Mouse (Mus musculus) embryonic facial prominence, embryonic 12.5 days (tissue): ENCODE measurements around the gene Pbrm1. TPM values are rescaled to one million over a fixed set of nuclear protein-coding genes. Genes with fewer than 3 reads are reported as not detected.
A peak's percentile ranks its signal among the peaks of the same experiment; 100 is the strongest.

Experiments
- ATAC-seq: fragments of 200-750 bp; cut with Nextera tagmentation; 2 replicates; pipeline ENCODE4 v1.8.0; 2017; ENCODE audit not compliant: insufficient number of reproducible peaks, insufficient read depth, low FRiP score, low TSS enrichment
- H3K27ac ChIP-seq: fragments of 300-500 bp; sonication (generic); 2 replicates; pipeline ENCODE4 v1.5.1; 2016; ENCODE audit warnings: mild to moderate bottlenecking
- H3K27me3 ChIP-seq: fragments of 300-500 bp; sonication (generic); 2 replicates; pipeline ENCODE4 v1.6.1; 2016; ENCODE audit warnings: mild to moderate bottlenecking, moderate library complexity
- H3K36me3 ChIP-seq: fragments of 300-500 bp; sonication (generic); 2 replicates; pipeline ENCODE4 v1.6.1; 2016; ENCODE audit warnings: mild to moderate bottlenecking
- H3K4me1 ChIP-seq: fragments of 300-500 bp; sonication (generic); 2 replicates; pipeline ENCODE4 v1.6.1; 2016
- H3K4me2 ChIP-seq: fragments of 300-500 bp; sonication (generic); replicated peaks from 2 replicates; pipeline ENCODE4 v1.6.1; 2016; ENCODE audit warnings: mild to moderate bottlenecking, moderate library complexity
- H3K4me3 ChIP-seq: fragments of 300-500 bp; sonication (generic); 2 replicates; pipeline ENCODE4 v1.5.1; 2016; ENCODE audit warnings: mild to moderate bottlenecking
- H3K9ac ChIP-seq: fragments of 300-500 bp; sonication (generic); 2 replicates; pipeline ENCODE4 v1.6.1; 2016; ENCODE audit warnings: mild to moderate bottlenecking, moderate library complexity
- H3K9me3 ChIP-seq: fragments of 300-500 bp; sonication (generic); 2 replicates; pipeline ENCODE4 v1.6.1; 2016; ENCODE audit warnings: mild to moderate bottlenecking, moderate library complexity
- WGBS: fragments of 180-500 bp; shearing (Covaris S2); methylation state at CpG from one replicate; pipeline ENCODE4 v1.1.7; 2016; 5-methylcytosine and 5-hydroxymethylcytosine counted together
- polyA plus RNA-seq: library from polyadenylated mRNA; unstranded; fragments of >200 nt; fragmentation: Nextera tagmentation; extraction: Ambion mirVana; gene quantifications from 2 replicates; pipeline ENCODE4 v1.2.1, GENCODE M21; 2016

Gene Pbrm1
- polyA plus RNA-seq, 1 experiment from 2014 or later = 176 TPM

DNA sequence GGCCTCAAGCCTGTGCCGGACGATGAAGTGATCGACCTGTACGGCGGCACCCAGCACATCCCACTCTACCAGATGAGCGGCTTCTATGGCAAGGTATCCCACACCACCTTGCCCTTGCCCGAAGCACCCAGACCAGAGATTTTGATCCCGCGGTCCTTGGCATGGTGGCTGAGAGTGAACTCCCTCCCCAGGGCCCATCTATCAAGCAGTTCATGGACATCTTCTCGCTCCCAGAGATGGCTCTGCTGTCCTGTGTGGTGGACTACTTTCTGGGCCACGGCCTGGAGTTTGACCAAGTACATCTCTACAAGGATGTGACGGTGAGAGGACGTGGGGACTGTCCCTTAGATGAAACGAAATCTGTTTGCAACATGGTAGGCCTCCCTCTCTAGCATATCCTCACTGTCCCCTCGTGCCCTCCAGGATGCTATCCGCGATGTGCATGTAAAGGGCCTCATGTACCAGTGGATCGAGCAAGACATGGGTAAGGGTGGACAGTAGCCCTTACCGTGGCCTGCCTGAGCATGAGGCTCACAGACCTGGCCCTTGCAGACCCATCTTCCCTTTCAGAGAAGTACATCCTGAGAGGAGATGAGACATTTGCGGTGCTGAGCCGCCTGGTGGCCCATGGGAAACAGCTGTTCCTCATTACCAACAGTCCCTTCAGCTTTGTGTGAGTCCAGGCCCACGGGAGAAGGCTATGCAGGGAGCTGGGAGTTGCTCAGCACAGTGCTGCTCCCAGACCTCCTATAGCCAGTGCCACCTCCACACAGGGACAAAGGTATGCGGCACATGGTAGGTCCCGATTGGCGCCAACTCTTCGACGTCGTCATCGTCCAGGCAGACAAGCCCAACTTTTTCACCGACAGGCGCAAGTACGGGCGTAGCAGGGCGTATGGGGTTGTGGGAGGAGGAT lies 116.8 kb downstream of the Pbrm1 start:
- no peak for ATAC-seq
- 91% methylated on average over 34 of the region's 34 CpGs for WGBS
- H3K27me3 ChIP-seq = no peaks in the 10 kb centered on the region
- H3K9me3 ChIP-seq = no peaks in the 10 kb centered on the region
- H3K4me1 ChIP-seq = peaks cover 26% of the 10 kb centered on the region
- H3K4me2 ChIP-seq = no peak overlapping the region
- no peak overlapping the region for H3K9ac ChIP-seq
- no peak overlapping the region for H3K27ac ChIP-seq
- H3K36me3 ChIP-seq = peaks cover 69% of the 10 kb centered on the region
- H3K4me3 ChIP-seq = no peak overlapping the region

DNA sequence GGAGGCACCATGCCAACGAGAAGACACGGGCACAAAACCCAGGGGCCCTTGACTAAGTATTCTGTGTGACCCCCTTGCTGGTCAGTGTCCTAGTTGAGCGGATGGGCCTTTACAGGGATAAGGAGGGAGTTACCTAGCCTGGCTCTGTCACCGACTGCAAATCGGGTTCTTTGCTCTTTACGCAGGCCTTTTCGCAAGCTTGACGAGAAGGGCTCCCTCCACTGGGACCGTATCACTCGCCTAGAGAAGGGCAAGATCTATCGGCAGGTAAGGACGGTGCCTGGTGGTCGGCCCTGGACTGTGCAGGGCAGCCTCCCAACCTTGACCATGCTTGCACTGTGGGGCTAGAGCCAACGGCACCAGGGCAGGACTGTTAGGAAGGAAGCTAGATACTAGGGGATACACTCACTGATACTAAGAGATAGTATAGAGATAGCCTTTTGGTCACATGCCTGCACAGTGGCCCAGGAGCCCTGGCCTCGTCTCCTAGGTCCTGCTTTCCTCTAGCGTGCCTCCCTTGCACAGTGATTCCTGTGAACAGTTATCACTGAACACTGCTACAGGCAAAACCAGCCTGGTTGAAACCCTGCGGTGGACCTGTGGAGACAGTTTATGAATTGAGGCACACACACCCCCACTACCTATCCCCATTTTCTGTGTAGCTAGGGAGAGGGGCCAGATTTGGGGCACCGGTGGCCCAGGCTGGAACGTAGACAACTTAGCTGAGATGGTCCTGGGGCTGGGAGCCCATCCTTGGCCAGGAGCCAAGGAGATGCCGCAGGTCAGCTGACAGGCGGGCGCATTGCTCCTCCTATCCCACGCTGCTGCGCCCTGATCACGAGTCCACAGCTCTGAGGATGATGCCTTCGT lies 117.7 kb downstream of the Pbrm1 start:
- 93% methylated on average over 26 of the region's 26 CpGs for WGBS

DNA sequence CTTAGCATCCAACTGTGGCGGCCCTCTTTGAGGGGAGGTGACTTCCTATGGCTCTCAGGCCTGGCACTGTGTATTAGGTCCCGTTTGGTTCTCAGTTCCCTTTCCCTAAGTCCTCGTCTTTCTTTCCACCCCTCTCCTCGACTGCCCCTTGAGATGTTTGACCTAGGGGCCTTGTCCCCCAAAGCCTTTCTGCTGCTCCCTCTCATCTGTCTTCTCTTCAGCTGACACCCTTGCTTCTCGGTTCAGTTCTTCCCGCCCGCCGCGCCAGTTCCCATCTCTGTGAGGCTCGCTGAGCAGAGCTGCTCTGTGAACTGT lies 118.3 kb downstream of the Pbrm1 start:
- H3K4me1 ChIP-seq = peaks cover 21% of the 10 kb centered on the region
- peaks cover 84% of the 10 kb centered on the region for H3K36me3 ChIP-seq
- H3K4me3 ChIP-seq = no peak overlapping the region
- H3K27ac ChIP-seq = no peak overlapping the region
- no peaks in the 10 kb centered on the region for H3K9me3 ChIP-seq
- no peak overlapping the region for H3K9ac ChIP-seq
- ATAC-seq = no peak
- 88% methylated on average over 10 of the region's 10 CpGs for WGBS
- H3K27me3 ChIP-seq = no peaks in the 10 kb centered on the region
- no peak overlapping the region for H3K4me2 ChIP-seq

More for the DNA sequence above, 117.7 kb downstream of the Pbrm1 start:
- Histone ChIP-seq H3K9me3 (no peaks in the 10 kb centered on the region), H3K36me3 (peaks cover 78% of the 10 kb centered on the region), H3K4me2 (no peak overlapping the region), H3K27me3 (no peaks in the 10 kb centered on the region), H3K4me1 (peaks cover 26% of the 10 kb centered on the region), H3K4me3 (no peak overlapping the region), H3K9ac (no peak overlapping the region), H3K27ac (no peak overlapping the region)
- no peak for ATAC-seq

DNA sequence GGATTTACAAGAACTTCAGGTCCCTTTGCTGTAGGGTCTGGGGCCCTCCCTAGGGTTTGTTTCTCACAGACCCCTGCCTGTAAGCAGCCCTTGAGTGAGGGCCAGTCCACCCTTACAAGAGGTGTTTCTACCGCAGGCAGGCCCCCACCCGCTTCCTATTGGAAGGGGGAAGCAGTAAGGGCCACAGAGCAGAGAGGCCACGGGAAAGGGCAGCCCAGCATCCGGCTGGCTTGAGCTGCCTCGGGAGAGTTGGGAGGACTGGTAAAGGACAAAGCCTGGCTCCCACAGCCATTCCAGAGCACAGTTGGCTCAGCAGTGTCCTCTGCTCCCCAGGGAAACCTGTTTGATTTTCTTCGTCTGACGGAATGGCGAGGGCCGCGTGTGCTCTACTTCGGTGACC lies 118.9 kb downstream of the Pbrm1 start:
- no peak for ATAC-seq
- Histone ChIP-seq H3K27me3 (no peaks in the 10 kb centered on the region), H3K4me3 (no peak overlapping the region), H3K4me1 (peaks cover 16% of the 10 kb centered on the region), H3K36me3 (peaks cover 89% of the 10 kb centered on the region), H3K27ac (0 out of 2 replicates have a peak overlapping the region, but pooled peaks have one; percentile 46), H3K9ac (no peak overlapping the region), H3K9me3 (no peaks in the 10 kb centered on the region), H3K4me2 (no peak overlapping the region)
- 83% methylated on average over 11 of the region's 11 CpGs for WGBS

DNA sequence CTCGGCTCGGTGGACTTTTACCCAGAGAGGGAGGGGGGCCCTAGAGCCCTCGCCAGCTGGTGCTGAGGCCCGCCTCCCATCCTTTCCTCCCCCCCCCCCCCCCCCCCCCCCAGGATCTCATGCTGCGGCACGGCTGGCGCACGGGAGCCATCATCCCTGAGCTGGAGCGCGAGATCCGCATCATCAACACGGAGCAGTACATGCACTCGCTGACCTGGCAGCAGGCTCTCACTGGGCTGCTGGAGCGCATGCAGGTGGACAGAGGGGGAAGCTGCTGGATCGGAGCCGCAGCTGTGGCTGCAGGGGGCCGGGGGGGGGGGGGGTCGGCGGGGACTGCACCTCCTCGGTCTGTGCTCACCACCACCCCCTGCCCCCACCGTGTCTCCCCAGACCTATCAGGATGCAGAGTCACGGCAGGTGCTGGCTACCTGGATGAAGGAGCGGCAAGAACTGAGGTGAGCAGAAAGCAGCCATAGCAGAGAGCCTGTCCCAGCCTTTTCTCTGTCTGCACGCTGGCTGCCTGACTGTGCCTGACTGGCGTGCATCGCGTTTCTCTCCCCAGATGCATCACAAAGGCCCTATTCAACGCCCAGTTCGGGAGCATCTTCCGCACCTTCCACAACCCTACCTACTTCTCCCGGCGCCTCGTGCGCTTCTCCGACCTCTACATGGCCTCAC lies 119.4 kb downstream of the Pbrm1 start:
- H3K4me3 ChIP-seq = no peak overlapping the region
- ATAC-seq = no peak
- H3K4me1 ChIP-seq = peaks cover 10% of the 10 kb centered on the region
- H3K36me3 ChIP-seq = peaks cover 90% of the 10 kb centered on the region
- no peak overlapping the region for H3K27ac ChIP-seq
- 87% methylated on average over 25 of the region's 35 CpGs for WGBS
- no peak overlapping the region for H3K4me2 ChIP-seq
- H3K27me3 ChIP-seq = no peaks in the 10 kb centered on the region
- H3K9ac ChIP-seq = no peak overlapping the region
- no peaks in the 10 kb centered on the region for H3K9me3 ChIP-seq

DNA sequence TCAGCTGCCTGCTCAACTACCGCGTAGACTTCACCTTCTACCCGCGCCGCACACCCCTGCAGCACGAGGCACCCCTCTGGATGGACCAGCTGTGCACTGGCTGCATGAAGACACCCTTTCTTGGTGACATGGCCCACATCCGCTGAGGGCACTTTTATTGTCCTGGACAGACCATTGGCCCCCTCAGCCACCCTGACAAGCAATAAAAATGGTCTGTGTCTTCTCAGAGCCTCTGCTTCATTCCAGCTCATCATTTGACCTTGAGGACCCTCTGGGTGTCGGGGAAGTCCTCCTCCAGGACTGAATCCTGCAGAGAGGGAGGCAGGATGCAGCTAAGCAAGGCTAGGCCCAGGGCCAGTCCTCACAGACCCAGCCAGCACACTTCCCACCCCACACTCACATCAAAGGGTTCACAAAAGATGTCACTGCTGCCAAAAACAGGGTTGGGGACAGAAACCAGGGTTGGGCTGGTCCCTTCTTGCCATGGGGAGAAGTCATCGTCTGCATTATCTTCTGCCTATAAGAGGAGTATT lies 120.0 kb downstream of the Pbrm1 start:
- H3K36me3 ChIP-seq = peaks cover 89% of the 10 kb centered on the region
- no peak overlapping the region for H3K4me2 ChIP-seq
- H3K4me1 ChIP-seq = peaks cover 4% of the 10 kb centered on the region; the same call in 1 of the 2 replicates
- 92% methylated on average over 9 of the region's 9 CpGs for WGBS
- H3K4me3 ChIP-seq = no peak overlapping the region
- H3K9ac ChIP-seq = no peak overlapping the region
- H3K27ac ChIP-seq = no peak overlapping the region
- no peaks in the 10 kb centered on the region for H3K27me3 ChIP-seq
- no peaks in the 10 kb centered on the region for H3K9me3 ChIP-seq
- no peak for ATAC-seq

DNA sequence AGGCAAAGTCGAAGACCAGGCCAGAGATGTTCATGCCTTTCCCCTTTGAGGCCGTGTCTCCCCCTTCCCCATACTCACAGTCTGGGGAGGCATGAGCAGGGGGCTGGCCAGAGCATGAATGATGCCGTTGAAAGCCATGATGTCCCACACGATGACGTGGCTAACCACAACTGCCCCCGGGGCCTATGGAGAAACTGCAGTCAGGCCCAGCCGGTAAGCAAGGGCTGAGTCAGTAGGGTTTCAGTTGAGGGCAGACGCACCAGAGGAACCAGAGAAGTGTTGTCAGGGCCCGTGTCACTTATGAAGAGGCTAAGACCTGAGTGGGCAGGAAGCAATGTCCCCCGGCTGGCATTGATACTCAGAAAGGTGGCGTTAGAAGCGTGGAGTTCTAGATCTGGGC lies 120.7 kb downstream of the Pbrm1 start:
- Histone ChIP-seq H3K4me1 (no peaks in the 10 kb centered on the region), H3K4me3 (no peak overlapping the region), H3K9ac (no peak overlapping the region), H3K36me3 (peaks cover 83% of the 10 kb centered on the region), H3K9me3 (no peaks in the 10 kb centered on the region), H3K4me2 (no peak overlapping the region), H3K27me3 (no peaks in the 10 kb centered on the region), H3K27ac (no peak overlapping the region)
- no peak for ATAC-seq
- 89% methylated on average over 12 of the region's 12 CpGs for WGBS

DNA sequence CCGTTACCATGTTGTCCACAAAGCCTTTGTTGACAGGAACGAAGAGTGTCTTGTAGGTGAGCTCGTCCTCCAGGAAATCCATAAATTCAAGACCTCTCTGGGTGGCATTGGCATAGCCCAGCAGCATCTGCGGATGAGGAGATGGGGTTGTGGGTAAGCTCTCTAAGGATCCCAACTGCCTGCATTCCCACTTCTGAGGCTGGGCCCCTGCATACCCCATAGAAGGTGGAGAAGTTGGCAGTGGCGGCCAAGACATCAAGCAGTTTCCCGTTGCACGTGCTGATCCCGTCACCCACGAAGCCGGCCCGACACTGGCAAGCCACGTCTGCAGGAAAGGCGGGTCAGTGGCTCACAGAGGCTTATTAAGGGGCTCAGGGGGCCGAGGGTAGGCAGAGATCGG lies 121.2 kb downstream of the Pbrm1 start:
- Histone ChIP-seq H3K27me3 (no peaks in the 10 kb centered on the region), H3K4me2 (no peak overlapping the region), H3K9ac (no peak overlapping the region), H3K27ac (no peak overlapping the region), H3K36me3 (peaks cover 78% of the 10 kb centered on the region), H3K4me1 (no peaks in the 10 kb centered on the region), H3K9me3 (no peaks in the 10 kb centered on the region), H3K4me3 (no peak overlapping the region)
- no peak for ATAC-seq
- 93% methylated on average over 15 of the region's 15 CpGs for WGBS

DNA sequence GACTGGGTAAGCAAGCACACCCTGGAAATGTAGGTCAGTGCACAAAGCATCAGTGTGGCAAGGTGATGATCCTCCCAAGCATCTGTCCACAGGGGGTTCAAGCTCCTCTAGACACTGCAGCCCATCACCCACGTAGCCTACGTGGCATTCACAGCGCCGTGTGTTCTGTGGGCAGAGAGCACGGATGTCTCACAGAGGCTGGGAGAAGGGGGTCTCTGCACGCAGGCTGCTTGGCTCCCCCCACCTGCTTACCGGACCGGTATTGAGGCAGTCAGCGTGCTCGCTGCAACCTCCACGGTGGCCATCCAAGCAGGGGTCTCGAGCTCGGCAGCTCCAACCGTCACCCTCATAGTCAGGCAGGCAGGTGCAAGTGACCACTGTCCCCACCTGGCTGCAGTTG lies 122.1 kb downstream of the Pbrm1 start:
- Histone ChIP-seq H3K4me2 (no peak overlapping the region), H3K4me3 (no peak overlapping the region), H3K9me3 (no peaks in the 10 kb centered on the region), H3K27me3 (no peaks in the 10 kb centered on the region), H3K27ac (no peak overlapping the region), H3K9ac (no peak overlapping the region), H3K4me1 (no peaks in the 10 kb centered on the region), H3K36me3 (peaks cover 69% of the 10 kb centered on the region)
- ATAC-seq = no peak
- WGBS = 97% methylated on average over 14 of the region's 14 CpGs

DNA sequence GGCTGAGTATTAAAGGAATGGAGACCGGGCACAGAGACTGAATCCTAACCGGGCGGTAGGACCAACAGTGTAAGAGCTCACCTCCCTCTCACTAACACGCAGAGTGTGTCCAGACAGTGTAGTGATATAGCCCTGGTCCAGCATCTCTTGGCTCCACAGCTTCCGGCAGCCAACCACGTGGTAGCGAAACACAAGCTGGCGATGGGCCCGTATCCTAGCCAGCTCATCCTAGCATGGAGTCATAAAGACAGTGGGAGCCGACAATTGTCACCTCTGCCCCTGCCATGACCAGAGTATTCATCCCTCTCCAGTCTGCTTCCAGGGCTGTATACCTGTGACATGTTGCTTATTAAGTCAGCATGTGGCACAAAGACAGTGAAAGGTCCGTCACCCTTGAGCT lies 126.8 kb downstream of the Pbrm1 start:
- 91% methylated on average over 11 of the region's 11 CpGs for WGBS
- Histone ChIP-seq H3K4me3 (no peak overlapping the region), H3K9me3 (no peaks in the 10 kb centered on the region), H3K4me2 (no peak overlapping the region), H3K4me1 (no peaks in the 10 kb centered on the region), H3K9ac (no peak overlapping the region), H3K36me3 (peaks cover 23% of the 10 kb centered on the region), H3K27me3 (no peaks in the 10 kb centered on the region), H3K27ac (no peak overlapping the region)
- ATAC-seq = no peak
